Mouse (Mus musculus): ENCODE measurements at regions not wholly inside any gene's neighbourhood (a gene's known extent, or its start where the extent isn't known, plus 50 kb on each side); places are given as distances from the start of the nearest gene placed in this dataset.

DNA sequence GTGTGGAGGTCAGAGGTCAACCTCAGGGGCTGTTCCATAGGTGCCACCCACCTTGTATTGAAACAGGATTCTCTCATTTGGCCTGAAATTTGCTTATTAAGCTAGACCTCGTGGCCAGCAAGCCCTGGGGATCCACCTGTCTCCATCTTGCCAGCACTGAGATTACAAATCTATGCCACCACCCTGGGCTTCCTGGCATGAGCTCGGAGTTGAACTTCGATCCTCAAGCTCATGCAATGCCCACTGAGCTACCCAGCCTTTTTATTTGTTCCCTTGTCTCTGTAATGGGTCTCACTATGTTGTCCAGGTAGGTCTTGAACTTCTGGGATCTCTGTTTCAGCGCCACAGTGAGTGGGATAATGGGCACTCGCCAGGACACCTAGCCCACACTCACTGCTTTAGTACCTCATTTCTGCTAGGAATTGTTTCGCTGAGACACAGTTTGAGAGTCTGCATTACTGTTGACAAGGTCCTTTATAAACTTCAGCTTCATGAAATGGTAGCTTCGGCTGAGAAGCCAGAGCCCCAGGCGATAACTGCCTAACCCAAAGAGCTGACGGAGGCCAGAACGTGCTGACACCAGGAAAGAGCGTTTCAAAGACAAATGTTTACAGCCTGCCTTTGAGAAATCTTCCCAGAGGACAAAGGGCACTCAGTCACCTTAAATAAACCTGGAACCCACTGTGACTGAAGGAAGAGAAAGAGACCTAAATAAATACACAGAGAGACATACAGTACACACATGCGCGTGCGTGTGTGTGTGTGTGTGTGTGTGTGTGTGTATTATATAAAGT is 50.6 kb upstream of the Foxn2 start:
- H3K4me1 ChIP-seq (replicated peaks), result no peaks in the 10 kb centered on the region
- H3K4me3 ChIP-seq, result no peak overlapping the region
- H3K4me2 ChIP-seq, result no peak overlapping the region
- no peak overlapping the region for H3K9ac ChIP-seq
- H3K27me3 ChIP-seq, result no peaks in the 10 kb centered on the region
- ATAC-seq (replicated peaks; ENCODE audit: insufficient number of reproducible peaks, insufficient read depth, low FRiP score, low read depth), result peak; percentile 18; the same call in 1 of the 2 replicates
- H3K9me3 ChIP-seq (replicated peaks), result no peaks in the 10 kb centered on the region
- no peak overlapping the region for H3K27ac ChIP-seq
- H3K36me3 ChIP-seq, result no peaks in the 10 kb centered on the region
- WGBS, result 53% methylated on average over 14 of the region's 14 CpGs
